Mouse (Mus musculus): ENCODE measurements around the gene Esyt1.
"Not testable (repeated sequence)": the region's sequence is repeated elsewhere in the genome, so short reads cannot be mapped to it uniquely, and the experiment has no call there.

The Esyt1 gene

DNA sequence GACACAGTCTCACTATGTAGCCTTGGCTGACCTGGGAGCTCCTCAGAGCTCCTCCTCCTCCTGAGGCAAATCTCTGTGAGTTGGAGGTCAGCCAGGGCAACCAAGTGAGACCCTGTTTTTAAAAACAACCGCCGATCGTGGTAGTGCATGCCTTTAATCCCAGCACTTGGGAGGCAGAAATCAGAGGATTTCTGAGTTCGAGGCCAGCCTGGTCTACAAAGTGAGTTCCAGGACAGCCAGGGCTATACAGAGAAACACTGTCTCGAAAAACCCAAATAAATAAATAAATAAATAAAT is 20.4 kb downstream of the Esyt1 start:
- CTCF ChIA-PET = interaction anchor here (0.7 kb wide), 2 partner anchors 215 to 388 kb away, joined by 3 to 4 read pairs; no protein-coding TSS in a partner anchor

DNA sequence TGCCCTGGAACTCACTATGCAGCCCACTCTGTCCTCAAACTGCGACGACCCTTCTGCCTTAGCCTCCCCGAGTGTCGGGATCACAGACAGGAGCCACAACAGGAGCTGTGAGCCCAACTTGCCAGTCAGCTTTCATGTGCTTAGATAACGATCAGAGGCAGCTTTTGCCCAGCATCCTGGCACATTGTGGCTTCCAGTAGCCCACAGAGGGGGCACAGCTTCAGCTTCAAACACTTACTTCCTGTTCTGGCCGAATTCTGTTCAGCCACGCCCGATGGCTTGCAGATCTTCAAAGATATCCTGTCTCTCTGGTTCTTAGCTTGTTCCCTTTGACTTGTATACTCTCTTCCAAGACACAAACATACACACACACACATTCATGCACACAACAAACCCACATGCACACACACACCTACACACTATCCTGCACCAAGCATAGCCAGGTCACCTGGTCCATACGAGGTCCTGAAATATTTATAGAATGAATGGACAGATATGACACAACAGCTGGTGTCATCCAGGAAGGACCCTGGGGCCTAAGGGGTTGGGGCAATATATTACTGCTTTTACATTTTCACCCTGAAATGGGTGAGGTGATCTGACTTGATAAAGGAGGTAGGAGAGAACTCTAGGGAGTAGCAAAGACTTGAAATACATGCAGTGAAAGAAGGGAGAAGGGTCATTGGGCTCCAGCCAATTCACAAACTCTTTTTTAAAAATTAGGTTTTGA is 20.9 kb downstream of the Esyt1 start:
- CTCF ChIA-PET = interaction anchor here (0.7 to 1.1 kb wide), 3 partner anchors 11 to 388 kb away, joined by 3 to 4 read pairs (median 4); partner anchors contain the start of gene Myl6

- CTCF ChIA-PET = interaction anchor here (1.1 kb wide), 1 partner anchor 10 kb away, joined by 4 read pairs; the partner anchor contains the start of gene Myl6
These were observed 21.7 kb downstream of the Esyt1 start for GRCm38 (mm10) chr10:128504012-128504411.

DNA sequence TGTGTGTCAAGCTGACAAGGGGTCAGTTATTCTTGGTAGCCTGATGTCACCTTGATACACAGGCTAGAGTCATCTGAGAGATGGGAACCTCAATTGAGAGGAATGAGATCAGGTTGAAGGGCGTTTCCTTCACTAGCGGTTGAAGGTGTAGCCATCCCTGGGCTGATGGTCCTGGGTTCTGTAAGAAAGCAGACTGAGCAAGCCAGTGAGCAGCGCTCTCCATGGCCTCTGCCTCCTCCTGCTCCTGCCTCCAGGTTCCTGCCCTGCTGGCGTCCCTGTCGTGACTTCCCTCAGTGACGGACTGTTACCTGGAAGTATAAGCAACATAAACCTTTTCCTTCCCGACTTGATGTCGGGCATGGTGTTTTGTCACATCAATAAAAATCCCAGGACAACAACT is 22.1 kb downstream of the Esyt1 start:
- CTCF ChIA-PET = interaction anchor here (1.1 kb wide), 1 partner anchor 10 kb away, joined by 4 read pairs; the partner anchor contains the start of gene Myl6

- CTCF ChIA-PET = no interaction called here
These were observed 23.3 kb downstream of the Esyt1 start for GRCm38 (mm10) chr10:128502341-128502740.

GRCm38 (mm10) chr10:128499116-128499671 is 26.5 kb downstream of the Esyt1 start:
- CTCF ChIA-PET = interaction anchor here (0.6 to 0.7 kb wide), 2 partner anchors 46 to 93 kb away, joined by 8 to 9 read pairs; no protein-coding TSS in a partner anchor

DNA sequence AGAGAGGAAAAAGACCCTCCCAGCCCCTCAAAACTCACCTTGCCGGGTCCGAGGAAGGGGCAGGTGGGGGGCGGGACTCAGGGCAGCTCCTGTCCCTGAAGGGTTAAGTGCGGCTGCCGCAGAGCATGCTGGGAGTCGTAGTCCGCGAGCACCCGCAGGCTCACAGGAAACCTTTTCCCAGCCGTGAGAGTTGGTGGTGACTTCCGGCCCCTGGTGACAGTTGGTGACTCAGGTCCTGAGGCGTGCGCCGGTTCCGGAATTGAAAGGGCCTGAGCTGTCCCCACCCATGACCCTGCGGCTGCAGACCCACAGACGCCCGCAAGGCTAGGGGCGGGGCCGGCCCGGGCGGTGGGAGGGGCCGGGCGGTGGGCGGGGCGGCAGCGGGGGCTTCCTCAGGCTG is 27.1 kb downstream of the Esyt1 start, which contains the start of gene Myl6b:
Gene Myl6b (minus strand): TSS at position 96 of the 400 bp plus-strand sequence.
- CTCF ChIA-PET = interaction anchor here (0.6 to 0.7 kb wide), 5 partner anchors 8 to 154 kb away, joined by 3 to 9 read pairs (median 3); partner anchors contain the start of gene Esyt1

DNA sequence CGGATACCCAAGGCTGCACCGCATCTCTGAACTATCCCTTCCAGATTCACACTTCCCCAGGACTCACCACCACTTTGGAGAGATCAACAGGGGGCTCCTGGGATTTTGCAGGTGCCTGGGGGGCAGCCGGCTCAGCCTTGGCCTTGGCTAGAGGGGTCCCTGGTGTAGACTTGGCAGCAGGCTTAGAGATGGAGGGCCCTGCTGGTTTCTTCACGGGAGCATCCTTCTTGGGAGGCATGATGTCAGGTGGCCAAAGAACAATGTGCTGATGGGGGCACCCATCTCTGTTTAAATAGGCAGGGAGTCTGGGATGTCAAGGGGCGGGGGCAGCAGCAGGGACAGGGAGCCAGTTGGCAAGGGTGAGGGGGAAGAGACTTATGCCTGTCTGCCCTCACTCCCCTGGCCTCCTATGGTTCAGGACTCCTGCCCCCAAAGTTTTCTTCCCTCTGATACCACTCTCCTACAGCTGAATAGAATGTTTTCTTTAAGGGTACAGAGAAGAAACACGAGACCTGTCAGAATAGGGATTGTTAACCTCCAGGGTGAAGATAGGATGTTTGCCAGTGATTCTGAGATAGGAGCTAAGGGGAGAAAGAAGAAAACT is 28.4 kb downstream of the Esyt1 start:
- CTCF ChIA-PET = interaction anchor here (0.6 to 0.7 kb wide), 2 partner anchors 172 to 393 kb away, joined by 4 to 8 read pairs; no protein-coding TSS in a partner anchor

DNA sequence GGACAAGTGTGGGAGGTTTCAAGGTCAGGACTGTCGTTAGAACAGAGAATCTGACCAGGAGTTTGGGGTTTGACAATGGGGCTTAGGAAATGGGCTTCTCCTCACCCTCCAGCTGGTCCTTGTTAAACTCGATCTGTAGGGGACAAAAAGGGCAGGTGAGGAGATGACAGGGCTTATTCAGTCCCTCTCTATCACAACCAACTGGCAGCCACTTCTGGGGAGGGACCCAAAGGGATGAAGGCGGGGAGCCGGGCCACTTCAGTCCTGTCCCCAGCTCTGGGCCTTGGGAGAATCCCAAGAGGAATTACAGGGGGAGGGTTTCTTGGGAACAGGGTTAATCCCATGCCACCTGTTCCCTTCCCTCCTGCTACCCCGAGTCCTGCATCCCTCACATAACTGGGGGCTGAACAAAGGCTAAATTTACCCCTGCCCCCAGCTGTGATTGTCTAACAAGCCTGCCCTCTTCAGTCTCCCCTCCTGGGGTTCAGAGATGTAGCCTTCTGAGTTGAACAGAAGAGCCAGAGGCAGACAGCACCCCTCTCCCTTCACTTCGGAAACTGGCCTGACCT is 29.1 kb downstream of the Esyt1 start:
- CTCF ChIA-PET = no interaction called here

DNA sequence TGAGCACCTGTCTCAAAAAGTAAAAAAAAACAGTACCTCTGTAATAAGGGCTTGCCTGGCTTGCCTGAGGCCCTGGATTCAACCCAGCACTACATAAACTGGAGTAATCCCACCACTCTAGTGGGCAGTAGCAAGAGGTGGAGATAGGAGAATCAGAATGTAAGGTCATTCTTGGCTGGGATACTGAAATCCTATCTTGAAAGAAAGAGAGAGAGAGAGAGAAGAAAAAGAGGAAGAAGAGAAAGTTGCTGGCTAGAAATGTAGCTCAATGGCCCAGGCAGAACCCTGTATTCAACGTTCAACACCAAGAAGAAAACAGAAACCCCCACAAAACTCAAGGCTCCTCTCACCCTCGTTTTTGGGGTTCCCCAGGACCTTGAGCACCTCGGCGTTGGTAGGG is 29.8 kb downstream of the Esyt1 start:
- CTCF ChIA-PET = interaction anchor here (0.6 kb wide), 1 partner anchor 341 kb away, joined by 3 read pairs; no protein-coding TSS in a partner anchor

DNA sequence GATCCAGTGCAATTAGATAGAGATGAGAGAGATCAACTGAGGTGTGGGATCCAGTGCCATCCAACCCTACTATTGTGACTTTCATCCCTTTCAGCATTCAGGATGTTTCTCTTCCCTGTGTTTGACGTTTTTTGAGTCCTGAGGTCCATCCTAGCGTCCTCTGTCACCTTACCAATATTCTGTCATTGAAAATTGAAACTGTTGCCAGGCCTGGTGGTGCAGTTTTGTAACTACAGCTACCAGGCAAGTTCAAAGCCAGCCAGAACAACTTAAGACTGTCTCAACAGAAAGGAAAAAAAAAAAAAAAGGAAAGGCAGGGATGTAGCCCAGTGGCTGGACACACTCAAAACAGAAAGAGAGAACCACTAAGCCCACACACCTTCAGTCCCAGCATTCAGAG is 30.4 kb downstream of the Esyt1 start:
- CTCF ChIA-PET = interaction anchor here (0.6 kb wide), 1 partner anchor 340 kb away, joined by 3 read pairs; no protein-coding TSS in a partner anchor

DNA sequence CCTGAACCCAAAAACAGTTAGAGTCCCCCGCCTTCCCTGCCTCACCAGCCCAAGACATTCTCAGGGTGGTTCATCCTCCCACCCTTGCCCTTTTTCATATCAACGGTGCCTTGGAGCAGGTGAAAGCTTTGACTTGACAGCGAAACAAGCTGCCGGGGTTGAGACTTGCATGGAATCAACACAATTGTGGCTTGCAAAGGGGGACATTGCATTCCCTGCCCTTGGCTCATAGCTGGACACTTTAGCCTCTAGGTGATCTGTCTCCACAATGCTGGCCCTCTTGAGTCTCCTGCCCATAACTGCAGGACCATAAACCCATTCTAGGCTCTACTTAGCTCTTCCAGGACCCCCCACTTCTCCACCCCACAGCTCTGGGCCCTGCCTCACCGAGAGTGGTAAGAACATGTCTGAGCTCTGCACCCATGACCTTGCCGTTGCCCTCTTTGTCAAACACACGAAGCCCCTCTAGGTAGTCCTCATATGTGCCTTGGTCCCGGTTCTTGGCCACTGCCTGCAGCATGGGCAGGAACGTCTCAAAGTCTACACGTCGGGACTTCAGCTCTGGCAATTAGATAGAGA is 30.9 kb downstream of the Esyt1 start:
- CTCF ChIA-PET = no interaction called here

- CTCF ChIA-PET = interaction anchor here (0.9 kb wide), 1 partner anchor 10 kb away, joined by 4 read pairs; no protein-coding TSS in a partner anchor
These were observed 31.7 kb downstream of the Esyt1 start, which contains the start of gene Myl6 for GRCm38 (mm10) chr10:128493695-128494666. TSS of gene Myl6 (minus strand) at chr10:128494145.

DNA sequence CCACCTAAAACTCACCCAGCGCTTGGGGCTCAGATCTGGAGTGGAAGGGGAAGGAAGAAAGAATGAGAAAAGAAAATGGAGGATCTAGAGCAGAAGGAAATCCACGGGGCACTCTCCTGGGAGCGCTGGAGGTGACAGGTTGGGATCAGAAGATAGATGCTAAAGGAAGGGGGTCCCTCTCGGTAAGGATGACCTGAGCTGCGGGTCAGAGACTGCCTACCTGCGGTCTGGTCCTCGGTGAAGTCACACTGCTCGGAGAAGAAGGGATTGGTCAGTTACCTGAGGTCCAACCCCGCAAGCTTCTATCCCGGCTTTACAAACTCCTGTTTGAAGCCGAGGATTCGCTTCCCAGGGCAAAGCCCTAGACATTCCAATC is 32.4 kb downstream of the Esyt1 start:
- CTCF ChIA-PET = interaction anchor here (0.9 kb wide), 1 partner anchor 11 kb away, joined by 4 read pairs; no protein-coding TSS in a partner anchor

DNA sequence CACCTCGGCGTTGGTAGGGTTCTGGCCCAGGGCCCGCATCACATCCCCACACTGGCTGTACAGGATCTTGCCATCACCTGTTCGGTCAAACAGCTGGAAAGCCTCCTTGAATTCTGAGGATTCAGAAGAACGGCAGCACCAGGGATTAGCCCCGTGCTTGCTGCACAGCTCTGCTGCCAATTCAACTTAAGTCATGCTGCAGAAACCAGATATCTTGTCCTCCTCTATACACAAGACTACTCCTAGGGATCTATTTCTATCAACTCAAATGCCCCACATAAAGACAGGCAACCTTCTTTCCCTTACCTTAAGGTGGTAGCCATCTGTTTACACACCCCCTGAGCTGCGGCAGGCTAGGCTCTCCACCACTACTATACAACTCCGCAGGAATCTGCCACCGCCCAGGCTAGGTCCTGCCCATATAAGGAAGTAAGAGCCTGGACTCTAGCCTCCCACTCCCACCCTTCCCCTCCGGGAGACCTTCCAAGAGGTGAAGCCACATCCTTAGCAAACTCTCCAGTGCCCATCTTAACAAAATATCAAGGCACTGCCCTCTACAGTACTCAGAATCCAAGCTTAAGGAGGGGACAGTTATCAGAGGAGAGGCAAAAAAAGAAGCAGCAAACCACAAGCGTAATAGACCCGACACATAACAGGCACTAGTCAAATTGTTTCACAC is 32.9 kb downstream of the Esyt1 start:
- CTCF ChIA-PET = no interaction called here

DNA sequence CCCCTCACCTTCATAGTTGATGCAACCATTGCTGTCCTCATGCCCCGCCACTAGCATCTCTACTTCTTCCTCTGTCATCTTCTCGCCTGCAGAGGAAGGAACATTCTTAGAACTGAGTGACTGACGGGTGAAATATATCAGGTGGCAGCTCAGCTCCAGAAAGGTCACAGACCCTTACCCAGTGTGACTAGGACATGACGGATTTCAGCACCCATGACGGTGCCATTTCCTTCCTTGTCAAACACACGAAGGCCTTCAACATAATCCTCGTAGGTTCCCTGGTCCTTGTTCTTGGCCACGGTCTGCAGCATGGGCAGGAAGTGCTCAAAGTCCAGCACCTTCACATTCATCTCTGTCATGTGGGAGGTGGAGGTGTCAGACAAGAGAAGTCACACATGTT is 33.6 kb downstream of the Esyt1 start:
- CTCF ChIA-PET = not testable (repeated sequence)

DNA sequence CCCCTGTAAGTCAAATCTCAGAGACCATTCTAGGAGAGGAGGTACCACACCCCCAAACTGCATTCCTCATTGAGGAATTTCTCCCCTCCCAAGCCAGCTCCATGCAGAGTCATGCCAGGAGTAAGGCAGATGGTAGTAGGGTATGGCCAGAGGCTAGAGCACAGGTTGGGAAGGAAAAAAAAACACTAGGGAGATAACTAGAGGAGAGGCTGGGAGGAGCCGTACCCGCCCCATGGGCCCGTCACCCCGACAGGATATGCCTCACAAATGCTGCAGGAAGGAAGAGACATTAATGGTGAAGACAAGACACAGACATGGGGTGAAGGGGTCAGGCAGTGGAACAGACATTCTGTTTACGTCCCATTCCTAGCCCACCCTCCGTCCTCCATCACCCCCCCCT is 34.2 kb downstream of the Esyt1 start:
- CTCF ChIA-PET = no interaction called here

GRCm38 (mm10) chr10:128490912-128491311 is 34.8 kb downstream of the Esyt1 start:
- CTCF ChIA-PET = interaction anchor here (0.5 to 1.0 kb wide), 2 partner anchors 7 to 156 kb away, joined by 3 to 5 read pairs; partner anchors contain the start of gene Myl6b

DNA sequence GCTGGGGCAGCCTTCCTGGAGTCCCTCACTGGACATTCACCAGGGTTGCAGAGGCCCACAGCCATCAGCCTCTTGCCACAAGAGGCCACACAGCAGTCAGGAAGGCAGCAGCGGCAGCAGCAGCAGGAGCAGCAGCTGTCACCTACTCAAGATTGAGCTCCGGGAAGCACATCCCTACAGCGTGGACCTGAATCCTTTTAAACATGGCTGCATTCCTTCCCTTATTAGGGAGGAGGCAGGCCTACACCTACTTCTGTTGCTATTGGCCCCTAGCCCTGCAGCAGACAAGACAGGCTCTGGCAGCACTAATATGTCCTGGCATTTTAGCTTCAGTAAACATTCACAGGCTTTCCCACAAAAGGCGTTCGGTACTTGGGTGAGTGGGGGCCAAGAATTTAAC is 35.4 kb downstream of the Esyt1 start:
- CTCF ChIA-PET = interaction anchor here (0.6 to 1.0 kb wide), 3 partner anchors 8 to 125 kb away, joined by 3 to 4 read pairs (median 3); partner anchors contain the start of gene Myl6b

All from spleen, embryonic (tissue).